Mouse (Mus musculus) small intestine, adult 2 months (tissue): Measurements from ENCODE around the gene Recql5.

ENCODE experiments used
- CTCF ChIP-seq: fragments of 200-500 bp; IDR thresholded peaks from 2 replicates; pipeline ENCODE4 v1.5.1; 2012; ENCODE audit warnings: low read depth, mild to moderate bottlenecking, control low read depth, inconsistent platforms, low read length, moderate library complexity, mixed read lengths; ENCODE audit not compliant: insufficient replicate concordance, insufficient read length; ENCODE audit errors: extremely low read depth
- POLR2A ChIP-seq: fragments of 200-500 bp; IDR thresholded peaks from 2 replicates; pipeline ENCODE4 v1.6.1; 2012; ENCODE audit warnings: low read depth, mild to moderate bottlenecking, control low read depth, inconsistent platforms, low read length, moderate library complexity

GRCm38 (mm10) chr11:115975083-115975420 is 41.8 kb upstream of the Recql5 start:
- TF ChIP-seq CTCF (no peak), POLR2A (0 out of 2 replicates have a peak, but pooled peaks have one; percentile 1)
